Mouse (Mus musculus) cerebellum, adult 2 months (tissue): ENCODE data around the gene Gm49383. TPM values are rescaled to one million over a fixed set of nuclear protein-coding genes. Genes with fewer than 3 reads are reported as not detected.

ENCODE experiments used
- DNase-seq, 2 experiments: peaks; one replicate each; pipeline ENCODE4 v3.0.0; 2021
- H3K27ac ChIP-seq: fragments of 200-500 bp; 2 replicates; pipeline ENCODE4 v1.5.1; 2012; ENCODE audit warnings: low read length, control low read depth, inconsistent platforms; ENCODE audit not compliant: insufficient read depth
- H3K27me3 ChIP-seq: fragments of 200-500 bp; 2 replicates; pipeline ENCODE4 v1.6.1; 2012; ENCODE audit warnings: inconsistent platforms, mild to moderate bottlenecking, low read length, moderate library complexity; ENCODE audit not compliant: control insufficient read depth, insufficient read depth
- H3K4me1 ChIP-seq: fragments of 200-500 bp; 2 replicates; pipeline ENCODE4 v1.6.1; 2011; ENCODE audit warnings: low read length; ENCODE audit not compliant: control insufficient read depth, insufficient read depth
- H3K4me3 ChIP-seq: fragments of 200-500 bp; replicated peaks from 2 replicates; pipeline ENCODE3; 2011; ENCODE audit warnings: mild to moderate bottlenecking, low read depth, low read length, control low read depth; ENCODE audit not compliant: insufficient read depth
- CTCF ChIP-seq: fragments of 200-500 bp; IDR thresholded peaks from 2 replicates; pipeline ENCODE4 v1.5.1; 2011; ENCODE audit warnings: low read depth, mild to moderate bottlenecking, control low read depth, low read length, moderate library complexity, borderline replicate concordance; ENCODE audit not compliant: insufficient read depth
- POLR2A ChIP-seq: fragments of 200-500 bp; IDR thresholded peaks from 2 replicates; pipeline ENCODE4 v1.6.1; 2011; ENCODE audit warnings: low read length, control low read depth, borderline replicate concordance; ENCODE audit not compliant: insufficient read depth
- WGBS: fragments of 180-500 bp; shearing (Covaris S2); methylation state at CpG from one replicate; pipeline ENCODE4 v1.1.7; 2018; 5-methylcytosine and 5-hydroxymethylcytosine counted together
- polyA plus RNA-seq: library from polyadenylated mRNA; depleted of rRNA; stranded (reverse); fragments of >200 nt; gene quantifications from 2 replicates; pipeline ENCODE4 v1.2.3, GENCODE M21; 2012

The Gm49383 gene
- polyA plus RNA-seq, 1 experiment, result 3.2 TPM

- H3K27me3 ChIP-seq, result no peaks in the 10 kb centered on the region
- peak overlapping the region; percentile 81 for H3K4me3 ChIP-seq
- TF ChIP-seq CTCF (no peak), POLR2A (no peak)
- under 1% methylated on average over 86 of the region's 86 CpGs for WGBS
- no peak for DNase-seq
- peak overlapping the region; percentile 88 for H3K27ac ChIP-seq
- H3K4me1 ChIP-seq, result peaks cover 6% of the 10 kb centered on the region; the same call in 1 of the 2 replicates
These were observed 12.3 kb downstream of the Gm49383 start for GRCm38 (mm10) chr12:69184342-69185295.

GRCm38 (mm10) chr12:69183583-69184308 is 13.2 kb downstream of the Gm49383 start, which contains the start of the genes Rpl36al and Mgat2:
TSS of gene Rpl36al (minus strand) at chr12:69184083.
TSS of gene Mgat2 (plus strand) at chr12:69184157.
- peak; percentile 93 for TF ChIP-seq POLR2A
- no peak for TF ChIP-seq CTCF
- peak; percentile 99 for DNase-seq
- under 1% methylated on average over 84 of the region's 84 CpGs for WGBS
- Histone ChIP-seq H3K4me1 (peaks cover 6% of the 10 kb centered on the region; the same call in 1 of the 2 replicates), H3K27ac (peak within 1 kb of the TSS; percentile 88), H3K27me3 (no peaks in the 10 kb centered on the region), H3K4me3 (peak within 1 kb of the TSS; percentile 91)

GRCm38 (mm10) chr12:69181800-69182199 is 15.1 kb downstream of the Gm49383 start:
- 83% methylated on average over 4 of the region's 4 CpGs for WGBS
- no peaks in the 10 kb centered on the region for H3K27me3 ChIP-seq
- TF ChIP-seq POLR2A (no peak), CTCF (no peak)
- peaks cover 6% of the 10 kb centered on the region; the same call in 1 of the 2 replicates for H3K4me1 ChIP-seq
- H3K4me3 ChIP-seq, result no peak overlapping the region
- H3K27ac ChIP-seq, result no peak overlapping the region
- no peak for DNase-seq

DNA sequence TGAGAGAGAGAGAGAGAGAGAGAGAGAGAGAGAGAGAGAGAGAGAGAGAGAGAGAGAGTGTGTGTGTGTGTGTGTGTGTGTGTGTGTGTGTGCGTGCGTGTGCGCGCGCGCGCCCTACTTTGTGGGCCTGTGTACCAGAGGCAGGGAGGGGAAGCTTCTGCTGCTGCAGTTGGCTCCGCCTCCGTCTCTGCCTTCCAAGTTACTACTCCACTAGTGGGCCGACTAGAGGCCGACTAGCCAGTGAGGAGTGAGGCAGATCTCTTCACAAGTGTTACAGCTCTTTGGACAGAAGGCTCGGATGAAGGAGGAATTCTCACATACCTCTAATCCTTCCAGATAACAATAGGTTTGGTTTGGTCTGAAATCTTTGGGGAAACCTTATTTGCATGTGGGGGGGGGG is 17.5 kb downstream of the Gm49383 start:
- WGBS, result 75% methylated on average over 12 of the region's 12 CpGs

GRCm38 (mm10) chr12:69177526-69177925 is 19.4 kb downstream of the Gm49383 start:
- H3K4me3 ChIP-seq, result no peak overlapping the region
- H3K4me1 ChIP-seq, result no peaks in the 10 kb centered on the region
- no peak overlapping the region for H3K27ac ChIP-seq
- TF ChIP-seq POLR2A (no peak), CTCF (no peak)
- H3K27me3 ChIP-seq, result no peaks in the 10 kb centered on the region
- no peak for DNase-seq
- 60% methylated on average over 3 of the region's 3 CpGs for WGBS

More for the DNA sequence above, 17.5 kb downstream of the Gm49383 start:
- no peak for DNase-seq
- no peaks in the 10 kb centered on the region for H3K27me3 ChIP-seq
- H3K4me3 ChIP-seq, result no peak overlapping the region
- H3K27ac ChIP-seq, result no peak overlapping the region
- no peak for TF ChIP-seq CTCF
- no peak for TF ChIP-seq POLR2A
- H3K4me1 ChIP-seq, result no peaks in the 10 kb centered on the region

DNA sequence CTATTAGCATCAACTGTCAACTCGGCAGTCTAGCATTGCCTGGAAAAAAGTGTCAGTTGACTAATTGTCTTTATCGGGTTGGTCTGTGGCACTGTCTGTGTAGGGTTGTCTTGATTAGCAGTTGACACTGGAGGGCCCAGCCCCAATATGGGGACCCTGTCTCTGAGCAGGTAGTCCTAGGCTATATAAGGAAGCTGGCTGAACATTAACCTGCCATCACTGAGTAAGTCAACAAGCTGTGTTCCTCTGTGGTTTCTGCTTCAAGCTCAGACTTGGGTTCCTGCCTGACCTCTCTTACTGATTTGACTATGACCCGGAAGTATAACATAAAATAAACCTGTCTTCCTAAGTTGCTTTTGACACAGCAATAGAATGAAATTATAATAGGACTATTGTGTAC is 20.9 kb downstream of the Gm49383 start:
- Histone ChIP-seq H3K27me3 (no peaks in the 10 kb centered on the region), H3K4me3 (no peak overlapping the region), H3K4me1 (no peaks in the 10 kb centered on the region), H3K27ac (no peak overlapping the region)
- TF ChIP-seq CTCF (no peak), POLR2A (no peak)
- 93% methylated on average over 3 of the region's 3 CpGs for WGBS
- no peak for DNase-seq

GRCm38 (mm10) chr12:69171307-69171706 is 25.6 kb downstream of the Gm49383 start:
- 91% methylated on average over 2 of the region's 2 CpGs for WGBS
- Histone ChIP-seq H3K4me3 (no peak overlapping the region), H3K27me3 (no peaks in the 10 kb centered on the region), H3K27ac (no peak overlapping the region), H3K4me1 (no peaks in the 10 kb centered on the region)
- DNase-seq, result no peak
- no peak for TF ChIP-seq POLR2A
- TF ChIP-seq CTCF, result no peak
